Mouse (Mus musculus) bone marrow, adult 2 months (tissue): ENCODE measurements around the gene Mtrf1. TPM values are rescaled to one million over a fixed set of nuclear protein-coding genes. Genes with fewer than 3 reads are reported as not detected.

Experiments
- H3K27ac ChIP-seq: fragments of 200-500 bp; 2 replicates; pipeline ENCODE4 v1.5.1; 2012; ENCODE audit warnings: low read depth, mild to moderate bottlenecking, control low read depth, inconsistent platforms, low read length; ENCODE audit not compliant: control insufficient read depth, poor library complexity, insufficient read depth
- H3K4me1 ChIP-seq: fragments of 200-500 bp; 2 replicates; pipeline ENCODE4 v1.6.1; 2011; ENCODE audit warnings: low read length; ENCODE audit not compliant: control insufficient read depth, insufficient read depth
- H3K4me3 ChIP-seq: fragments of 200-500 bp; replicated peaks from 2 replicates; pipeline ENCODE3; 2011; ENCODE audit warnings: mild to moderate bottlenecking, low read depth, low read length, control low read depth; ENCODE audit not compliant: control insufficient read depth
- CTCF ChIP-seq: fragments of 200-500 bp; IDR thresholded peaks from 2 replicates; pipeline ENCODE4 v1.5.1; 2011; ENCODE audit warnings: low read length, control low read depth; ENCODE audit not compliant: control insufficient read depth, insufficient read depth
- POLR2A ChIP-seq: fragments of 200-500 bp; IDR thresholded peaks from 2 replicates; pipeline ENCODE4 v1.6.1; 2011; ENCODE audit warnings: low read depth, mild to moderate bottlenecking, control low read depth, low read length, borderline replicate concordance; ENCODE audit not compliant: control insufficient read depth
- WGBS: fragments of 180-500 bp; shearing (Covaris S2); methylation state at CpG from one replicate; pipeline ENCODE4 v1.1.7; 2018; 5-methylcytosine and 5-hydroxymethylcytosine counted together
- polyA plus RNA-seq: library from polyadenylated mRNA; stranded (reverse); fragments of >200 nt; gene quantifications from 2 replicates; pipeline ENCODE4 v1.2.4, GENCODE M21; 2011; ENCODE audit warnings: low replicate concordance; ENCODE audit not compliant: missing spikeins, insufficient read depth, insufficient read length

The Mtrf1 gene
- polyA plus RNA-seq, 1 experiment = 3.4 TPM

GRCm38 (mm10) chr14:79467621-79468020, 70.0 kb downstream of the Mtrf1 start:
- TF ChIP-seq POLR2A (no peak), CTCF (peak; percentile 76)
- Histone ChIP-seq H3K4me1 (no peaks in the 10 kb centered on the region), H3K27ac (no peak overlapping the region), H3K4me3 (no peak overlapping the region)
- WGBS = 21% methylated on average over 3 of the region's 3 CpGs

Other genes starting within 250 kb of the Mtrf1 start
- gene Zfp957, start 150.4 kb upstream of the Mtrf1 start, polyA plus RNA-seq = not detected in 2 replicates
- gene Rgcc, start 96.1 kb upstream of the Mtrf1 start, polyA plus RNA-seq = 53.6 and 73.5 TPM in 2 replicates
- 18.1 and 20.7 TPM in 2 replicates for gene Naa16, start 7.0 kb upstream of the Mtrf1 start, polyA plus RNA-seq
- gene Kbtbd7, start 28.7 kb downstream of the Mtrf1 start, polyA plus RNA-seq = 3.1 and 4.0 TPM in 2 replicates
- 3.2 and 5.3 TPM in 2 replicates for gene Kbtbd6, start 54.1 kb downstream of the Mtrf1 start, polyA plus RNA-seq
- 20.1 and 22.6 TPM in 2 replicates for gene Elf1, start 83.4 kb downstream of the Mtrf1 start, polyA plus RNA-seq
- 22.6 and 24.5 TPM in 2 replicates for gene Wbp4, start 83.7 kb downstream of the Mtrf1 start, polyA plus RNA-seq
- gene Sugt1, start 189.9 kb downstream of the Mtrf1 start, polyA plus RNA-seq = 45.5 and 149 TPM in 2 replicates